Mouse (Mus musculus) bone marrow macrophage, adult 2 months (primary cell): ENCODE measurements around the gene Use1.
"Not testable (repeated sequence)": the region's sequence is repeated elsewhere in the genome, so short reads cannot be mapped to it uniquely, and the experiment has no call there.

ENCODE experiments used
- CTCF ChIP-seq: IDR thresholded peaks from 2 replicates; pipeline ENCODE4 v1.5.1; 2012; ENCODE audit warnings: low read depth, mild to moderate bottlenecking, low read length, moderate library complexity
- POLR2A ChIP-seq: IDR thresholded peaks from 2 replicates; pipeline ENCODE4 v1.6.1; 2012; ENCODE audit warnings: mild to moderate bottlenecking, low read depth, low read length, borderline replicate concordance

DNA sequence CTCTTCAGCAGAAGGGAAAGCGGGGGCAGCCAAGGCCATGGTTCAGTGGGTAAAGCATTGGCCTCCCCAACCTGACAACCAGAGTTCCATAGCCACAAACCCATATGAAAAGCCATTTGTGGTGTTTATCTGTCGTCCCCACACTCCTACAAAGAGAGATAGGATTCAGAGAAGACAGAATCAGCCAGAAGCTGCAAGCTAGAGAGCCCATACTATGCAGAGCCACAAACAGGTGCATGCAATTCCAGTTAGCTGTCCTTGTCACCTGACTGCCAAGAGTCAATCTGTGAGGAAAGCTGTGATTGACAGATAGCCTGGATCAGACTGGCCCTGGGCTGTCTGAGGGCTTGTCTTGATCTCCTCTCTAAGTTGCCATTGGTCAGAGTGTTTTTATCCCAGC is 46.9 kb upstream of the Use1 start:
- not testable (repeated sequence) for TF ChIP-seq POLR2A, CTCF
